Mouse (Mus musculus): ENCODE data around the gene Gm11214.
A peak's percentile ranks its signal among the peaks of the same experiment; 100 is the strongest.

Gm11214 gene

GRCm38 (mm10) chr4:63661426-63661825, 1.8 kb downstream of the Gm11214 start:
- DNase-seq (ENCODE audit: low spot score in 2 of 2): no peak

GRCm38 (mm10) chr4:63659775-63660174, 3.4 kb downstream of the Gm11214 start:
- DNase-seq (ENCODE audit: low spot score in 2 of 2): no peak

- no peak for DNase-seq (ENCODE audit: low spot score in 2 of 2)
Measured at GRCm38 (mm10) chr4:63659086-63659485, 4.1 kb downstream of the Gm11214 start.

- DNase-seq (ENCODE audit: low spot score in 2 of 2): no peak
Measured at GRCm38 (mm10) chr4:63654381-63654780, 8.8 kb downstream of the Gm11214 start.

- no peak for DNase-seq (ENCODE audit: low spot score in 2 of 2)
Measured at GRCm38 (mm10) chr4:63643956-63644726, 19.0 kb downstream of the Gm11214 start.

GRCm38 (mm10) chr4:63639842-63640241, 23.3 kb downstream of the Gm11214 start:
- DNase-seq (ENCODE audit: low spot score in 2 of 2): no peak

GRCm38 (mm10) chr4:63638603-63639002, 24.6 kb downstream of the Gm11214 start:
- no peak for DNase-seq (ENCODE audit: low spot score in 2 of 2)

- DNase-seq (ENCODE audit: low spot score in 2 of 2): no peak
Measured at GRCm38 (mm10) chr4:63633181-63633580, 30.0 kb downstream of the Gm11214 start.

GRCm38 (mm10) chr4:63627111-63627510, 36.1 kb downstream of the Gm11214 start:
- DNase-seq (ENCODE audit: low spot score in 2 of 2): no peak

- DNase-seq (ENCODE audit: low spot score in 2 of 2): no peak
Measured at GRCm38 (mm10) chr4:63625563-63626080, 37.6 kb downstream of the Gm11214 start.

GRCm38 (mm10) chr4:63622378-63622835, 40.8 kb downstream of the Gm11214 start, which contains the start of gene Tex48:
Tex48 (minus strand) TSS chr4:63622428.
- DNase-seq (ENCODE audit: low spot score in 2 of 2): peak in 1 of 2 experiments; percentile 18

GRCm38 (mm10) chr4:63621861-63622260, 41.3 kb downstream of the Gm11214 start:
- DNase-seq (ENCODE audit: low spot score in 2 of 2): no peak
